Mouse (Mus musculus) adrenal gland, adult 2 months (tissue): ENCODE results near the gene Gna12. TPM values are rescaled to one million over a fixed set of nuclear protein-coding genes. Genes with fewer than 3 reads are reported as not detected.

Experiments used
- DNase-seq: peaks from one replicate; pipeline ENCODE4 v3.0.0; 2021
- long read RNA-seq: library from polyadenylated mRNA; stranded (forward); transcript quantifications from one replicate; pipeline ENCODE4 v2.0.0, GENCODE M21; 2021
- polyA plus RNA-seq: library from polyadenylated mRNA; depleted of rRNA; stranded (reverse); fragments of >200 nt; gene quantifications from 2 replicates; pipeline ENCODE4 v1.2.3, GENCODE M21; 2012; rRNA removed
- total RNA-seq, 2 experiments: library from RNA; stranded (reverse); gene quantifications; 2 replicates each; pipeline ENCODE4 v1.2.3; 2021

Gene Gna12
- total RNA-seq (100 to 1,000 TPM; 116 to 121 TPM), polyA plus RNA-seq (153 and 200 TPM in 2 replicates)
- long read RNA-seq, transcript Gna12-201 (4 exons, 3,416 nt) = major isoform, 153 of 187 reads
- long read RNA-seq, partial matches to known transcripts = 6 of 187 reads
- long read RNA-seq, other reads (novel, unspliced or antisense) = 28 of 187 reads

GRCm38 (mm10) chr5:140830314-140831063, at the start of gene Gna12:
Gna12 (minus strand) TSS chr5:140830431.
- peak; percentile 99 for DNase-seq

DNA sequence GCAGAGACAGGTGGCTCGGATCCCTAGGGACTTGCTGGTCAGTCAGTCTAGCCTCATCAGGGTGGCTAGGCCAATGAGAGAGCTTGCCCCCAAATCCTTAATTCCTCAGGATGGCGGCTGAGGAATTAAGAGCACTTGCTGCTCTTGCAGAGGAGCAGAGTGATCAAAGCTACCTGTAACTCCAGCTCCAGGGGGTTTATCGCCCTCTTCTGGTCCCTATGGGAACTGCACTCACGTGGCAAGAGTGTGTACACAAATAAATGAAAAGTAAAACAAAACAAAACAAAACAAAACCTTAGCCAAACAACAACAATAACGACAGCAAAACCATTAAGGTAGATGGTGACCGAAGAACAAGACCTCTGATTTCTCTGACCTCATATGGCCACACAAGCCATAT, 48.4 kb upstream of the Gna12 start:
- no peak for DNase-seq

- no peak for DNase-seq
These were observed 43.6 kb upstream of the Gna12 start for GRCm38 (mm10) chr5:140873736-140874307.

DNA sequence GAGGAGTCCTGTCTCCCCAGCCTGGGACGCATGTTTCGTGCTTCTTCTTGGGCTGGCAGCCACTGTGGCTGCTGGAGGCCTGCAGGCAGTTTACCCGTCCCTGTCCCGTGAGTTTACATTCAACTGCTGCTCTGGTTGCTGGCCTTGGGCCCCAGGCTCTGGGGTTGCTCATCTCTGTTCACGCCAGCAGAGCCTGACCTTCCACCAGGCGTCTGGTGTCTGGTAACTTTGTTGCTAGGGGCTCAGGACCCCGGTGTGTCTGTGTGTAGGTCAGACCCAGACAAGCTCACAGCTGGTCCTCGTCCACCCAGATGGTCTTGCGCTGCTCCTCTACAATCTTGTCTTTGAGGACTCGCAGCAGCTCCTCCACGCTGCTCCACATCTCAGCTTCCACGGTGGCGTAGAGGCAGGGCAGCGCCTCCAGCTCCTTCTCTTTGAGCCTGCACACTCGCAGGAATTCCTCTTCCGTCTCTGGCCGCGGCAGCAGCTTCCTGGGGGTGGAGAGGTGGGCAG, 42.9 kb upstream of the Gna12 start:
- peak; percentile 44 for DNase-seq

GRCm38 (mm10) chr5:140872532-140873038, 42.4 kb upstream of the Gna12 start:
- no peak for DNase-seq

GRCm38 (mm10) chr5:140871241-140871640, 41.0 kb upstream of the Gna12 start:
- no peak for DNase-seq

DNA sequence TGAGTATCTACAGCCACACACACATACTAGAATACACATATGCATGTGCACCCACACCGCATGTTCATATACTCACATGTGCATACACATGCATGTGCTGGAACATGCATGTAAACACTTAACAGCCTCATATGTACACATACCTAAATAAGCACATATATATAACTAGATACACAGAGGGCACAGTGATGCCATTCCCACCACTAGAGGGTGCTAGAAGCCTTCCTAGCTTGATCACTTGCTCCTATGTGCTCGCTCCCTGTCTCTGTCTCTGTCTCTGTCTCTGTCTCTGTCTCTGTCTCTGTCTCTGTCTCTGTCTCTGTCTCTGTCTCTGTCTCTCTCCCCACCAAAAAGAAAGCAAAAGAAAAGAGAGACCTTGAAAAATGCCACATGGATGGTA, 38.8 kb upstream of the Gna12 start:
- peak; percentile 27 for DNase-seq

GRCm38 (mm10) chr5:140859730-140860129, 29.5 kb upstream of the Gna12 start:
- no peak for DNase-seq

- DNase-seq = no peak
These were observed 28.1 kb upstream of the Gna12 start for GRCm38 (mm10) chr5:140858335-140858734.

- DNase-seq = no peak
These were observed 27.4 kb upstream of the Gna12 start for GRCm38 (mm10) chr5:140857432-140858154.

DNA sequence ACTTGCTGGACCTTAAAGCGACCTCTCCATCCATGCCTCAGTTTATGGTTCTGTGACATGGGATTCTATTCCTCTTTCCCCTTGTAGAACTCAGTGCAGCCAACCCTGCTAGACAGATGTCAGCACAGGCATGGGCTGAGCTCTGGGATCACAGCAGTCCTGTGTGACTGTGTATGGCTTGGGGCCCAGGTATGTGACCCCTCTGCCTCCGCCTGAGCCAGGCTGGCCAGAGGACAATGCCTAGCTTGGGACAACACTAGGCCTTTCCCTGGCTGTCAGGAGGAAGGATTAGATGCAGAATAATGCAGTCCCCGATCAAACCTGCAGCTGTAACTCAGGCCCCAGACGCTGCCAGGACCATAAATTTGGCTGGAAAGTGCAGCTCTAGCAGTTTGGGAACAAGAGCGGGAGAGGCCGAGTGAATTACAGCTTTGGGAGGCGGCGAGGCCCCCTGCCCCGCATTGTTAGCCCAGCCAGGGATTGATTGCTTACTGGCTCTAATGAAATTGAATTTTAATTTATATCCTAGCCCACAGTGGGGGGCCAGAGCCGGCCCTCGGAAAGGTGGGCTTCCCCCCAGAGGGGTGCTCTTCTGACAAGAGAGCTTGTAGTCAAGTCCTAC, 25.8 kb upstream of the Gna12 start:
- no peak for DNase-seq

GRCm38 (mm10) chr5:140854700-140855099, 24.5 kb upstream of the Gna12 start:
- DNase-seq = no peak

GRCm38 (mm10) chr5:140853723-140854122, 23.5 kb upstream of the Gna12 start:
- DNase-seq = no peak

GRCm38 (mm10) chr5:140852435-140852996, 22.3 kb upstream of the Gna12 start:
- no peak for DNase-seq

- no peak for DNase-seq
These were observed 17.1 kb upstream of the Gna12 start for GRCm38 (mm10) chr5:140847300-140847729.

GRCm38 (mm10) chr5:140841942-140842341, 11.7 kb upstream of the Gna12 start:
- DNase-seq = no peak

- DNase-seq = no peak
These were observed 817 bp upstream of the Gna12 start for GRCm38 (mm10) chr5:140831064-140831431.

- peak; percentile 58 for DNase-seq
These were observed 328 bp downstream of the Gna12 start for GRCm38 (mm10) chr5:140829911-140830294.

DNA sequence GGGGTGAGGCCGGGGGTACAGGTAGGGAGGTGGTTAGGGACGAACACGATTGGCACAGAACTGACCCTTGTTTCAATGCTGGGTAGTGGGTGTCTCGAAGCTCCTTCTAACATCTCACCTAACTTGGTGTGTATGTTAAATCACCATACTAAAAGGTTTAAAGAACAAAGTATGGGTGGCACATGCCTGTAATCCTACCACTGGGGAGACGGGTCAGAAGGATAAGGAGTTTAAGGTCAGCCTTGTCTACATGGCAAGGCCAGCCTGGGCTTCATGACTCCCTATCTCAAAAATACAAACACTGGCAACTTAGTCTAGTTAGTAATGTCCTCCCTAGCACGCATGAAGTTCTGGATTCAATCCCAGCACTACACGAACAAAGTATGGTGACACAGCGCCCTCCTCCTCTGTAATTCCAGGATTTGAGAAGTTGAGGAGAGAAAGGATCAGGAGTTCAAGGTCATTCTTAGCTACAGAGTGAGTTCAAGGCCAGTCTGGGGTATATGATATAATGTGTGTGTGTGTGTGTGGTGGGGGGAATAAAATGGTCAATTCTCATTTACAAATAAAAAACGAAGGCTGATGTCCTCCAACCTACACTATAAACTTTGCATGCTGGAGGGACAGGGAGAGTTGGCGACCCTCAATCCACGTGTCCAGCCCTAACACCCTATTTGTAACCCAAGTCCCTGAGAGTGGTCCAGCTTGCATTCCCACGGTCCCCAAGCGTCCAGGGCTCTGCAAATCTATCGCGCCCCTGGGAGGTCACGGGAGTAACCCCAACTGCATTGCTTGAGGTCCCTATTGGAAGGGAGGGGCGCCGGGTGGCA, 935 bp downstream of the Gna12 start:
- DNase-seq = peak; percentile 73

- no peak for DNase-seq
These were observed 1.9 kb downstream of the Gna12 start for GRCm38 (mm10) chr5:140828363-140828762.

DNA sequence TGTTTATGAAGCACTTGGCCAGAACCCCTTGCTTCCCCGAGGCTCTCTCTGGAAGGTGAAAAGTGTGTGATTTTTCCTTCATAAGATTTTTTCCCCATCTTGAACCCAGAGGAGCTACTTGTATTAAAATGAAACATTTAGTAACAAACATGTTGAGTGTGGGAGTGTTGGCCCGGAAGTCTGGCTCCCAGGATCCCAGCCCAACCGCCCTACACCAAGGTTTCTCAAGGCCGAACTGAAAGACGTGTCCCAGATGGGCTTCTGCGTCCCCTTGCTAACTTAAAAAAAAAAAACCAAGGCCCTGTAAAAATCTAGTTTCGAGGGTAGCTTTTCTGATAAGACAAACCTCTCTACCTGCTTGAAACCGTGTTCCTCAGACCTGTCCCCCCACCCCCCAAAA, 2.3 kb downstream of the Gna12 start:
- DNase-seq = no peak
